Mouse (Mus musculus): ENCODE results near the gene S100a5. TPM values are rescaled to one million over a fixed set of nuclear protein-coding genes. Genes with fewer than 3 reads are reported as not detected.

The S100a5 gene
- polyA plus RNA-seq (2015; fragmentation: Nextera tagmentation; extraction: Ambion mirVana) = not detected in 2 replicates

DNA sequence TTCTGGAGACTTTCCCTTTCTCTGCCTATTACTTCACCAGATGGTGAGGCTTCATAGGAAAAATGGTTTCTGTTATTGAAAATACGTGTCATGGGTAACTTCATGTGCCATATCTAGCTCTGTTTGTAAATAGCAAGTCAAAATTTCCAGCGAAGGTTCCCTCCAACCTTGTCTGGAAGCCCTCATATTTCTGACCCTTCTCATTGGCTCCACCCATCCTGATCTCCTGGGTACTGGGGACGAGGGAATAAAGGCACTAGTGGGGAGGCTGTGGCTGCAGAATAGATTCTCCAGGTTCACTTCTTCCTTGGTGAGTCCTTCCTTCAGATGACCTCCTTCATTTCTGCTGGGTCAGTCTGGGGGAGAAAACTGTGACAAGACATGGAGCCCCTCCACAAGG, at the start of gene S100a5:
S100a5 (plus strand) TSS at position 301 of the 400 bp plus-strand sequence.

DNA sequence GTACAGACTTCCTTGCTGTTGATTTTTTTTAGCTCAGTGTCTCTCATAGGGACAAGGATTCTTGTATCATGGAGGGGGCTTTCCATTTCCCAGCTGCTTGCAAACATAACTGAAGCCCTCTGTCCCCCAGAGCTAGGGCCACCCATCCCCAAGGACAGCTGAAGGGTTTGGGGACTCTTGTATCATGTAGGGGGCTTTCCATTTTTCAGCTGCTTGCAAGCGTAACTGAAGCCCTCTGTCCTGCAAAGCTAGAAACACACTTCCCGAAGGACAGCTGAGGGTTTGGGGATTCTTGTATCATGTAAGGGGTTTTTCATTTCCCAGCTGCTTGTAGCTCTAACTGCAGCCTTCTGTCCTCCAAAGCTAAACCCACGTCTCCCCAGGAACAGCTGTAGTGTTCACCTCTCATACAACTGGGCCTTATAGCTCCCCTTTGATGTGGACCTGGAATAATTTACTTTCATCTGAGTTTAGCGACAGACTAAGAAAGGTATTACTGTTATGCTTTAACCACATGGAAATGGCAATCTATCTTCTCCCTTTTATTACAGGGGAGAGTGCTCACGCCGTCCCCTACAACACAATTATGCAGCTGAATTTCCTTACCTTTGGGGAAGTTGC, 48.2 kb upstream of the S100a5 start, which contains the start of gene S100a3:
S100a3 (plus strand) TSS at position 571 of the 621 bp plus-strand sequence.

DNA sequence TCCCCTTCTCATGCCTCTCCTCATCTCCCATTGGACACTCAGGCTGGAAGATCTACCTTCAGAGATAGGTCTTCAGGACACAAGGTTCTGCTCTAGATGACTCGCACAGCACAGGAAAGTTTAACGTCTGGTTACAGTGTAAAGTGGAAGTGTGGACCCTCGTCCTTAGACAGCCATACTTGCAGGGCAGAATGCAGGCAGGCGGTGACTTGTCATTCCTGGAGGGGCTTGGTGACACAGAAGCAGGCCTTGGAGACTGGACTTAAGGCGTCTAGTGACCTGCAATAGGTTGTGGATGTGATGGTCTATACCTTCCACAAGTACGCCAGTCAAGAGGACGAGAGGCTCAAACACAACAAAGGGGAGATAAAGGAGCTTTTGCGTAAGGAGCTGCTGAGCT, 18.4 kb upstream of the S100a5 start, which contains the start of gene S100a2:
S100a2 (plus strand) TSS at position 301 of the 400 bp plus-strand sequence.

DNA sequence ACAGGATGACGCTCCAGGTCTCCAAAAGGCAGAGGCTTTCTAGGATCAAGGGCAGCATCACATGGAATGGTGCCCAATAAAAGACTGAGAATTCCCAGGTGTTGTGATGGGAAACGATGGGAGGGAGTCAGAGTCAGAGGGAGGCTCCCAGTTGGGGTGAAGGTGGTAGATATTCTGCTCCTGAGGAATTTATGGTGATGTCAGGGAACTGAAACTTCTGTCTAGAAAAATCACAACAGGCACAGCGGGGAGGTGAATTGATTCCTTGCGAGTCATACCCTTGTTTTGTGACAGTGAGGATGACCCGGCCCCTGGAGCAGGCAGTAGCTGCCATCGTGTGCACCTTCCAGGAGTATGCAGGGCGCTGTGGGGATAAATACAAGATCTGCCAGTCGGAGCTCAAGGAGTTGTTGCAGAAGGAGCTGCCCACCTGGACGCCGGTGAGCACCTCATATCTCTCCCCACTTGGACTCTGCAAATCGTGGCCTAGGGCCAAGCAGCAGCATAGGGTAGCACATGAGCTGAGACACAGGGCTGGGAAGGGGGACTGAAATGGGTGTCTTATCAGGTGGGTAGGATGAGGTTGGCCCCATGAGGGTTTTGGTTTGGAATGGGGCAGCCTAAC, 6.7 kb upstream of the S100a5 start, which contains the start of gene Gm42674:
Gm42674 (plus strand) TSS at position 419 of the 625 bp plus-strand sequence.

DNA sequence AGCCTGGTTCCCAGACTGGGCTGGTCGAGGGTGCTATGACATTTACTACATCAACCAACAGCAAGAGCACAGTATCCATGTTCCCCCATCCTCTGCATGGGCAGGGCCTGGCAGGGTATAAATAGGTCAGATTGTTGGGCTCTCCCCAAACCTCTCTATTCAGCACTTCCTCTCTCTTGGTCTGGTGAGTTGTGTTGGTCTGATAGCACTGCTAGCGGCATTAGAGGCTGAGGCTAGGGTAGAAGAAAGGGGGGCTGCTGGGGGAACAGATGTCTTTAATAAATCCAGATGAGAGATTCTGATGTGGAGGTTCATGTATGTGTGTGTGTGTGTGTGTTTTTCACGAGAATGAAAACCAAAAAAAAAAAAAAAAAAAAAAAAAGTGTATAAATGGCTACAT, 4.7 kb upstream of the S100a5 start, which contains the start of gene S100a4:
S100a4 (plus strand) TSS at position 149 of the 400 bp plus-strand sequence.

DNA sequence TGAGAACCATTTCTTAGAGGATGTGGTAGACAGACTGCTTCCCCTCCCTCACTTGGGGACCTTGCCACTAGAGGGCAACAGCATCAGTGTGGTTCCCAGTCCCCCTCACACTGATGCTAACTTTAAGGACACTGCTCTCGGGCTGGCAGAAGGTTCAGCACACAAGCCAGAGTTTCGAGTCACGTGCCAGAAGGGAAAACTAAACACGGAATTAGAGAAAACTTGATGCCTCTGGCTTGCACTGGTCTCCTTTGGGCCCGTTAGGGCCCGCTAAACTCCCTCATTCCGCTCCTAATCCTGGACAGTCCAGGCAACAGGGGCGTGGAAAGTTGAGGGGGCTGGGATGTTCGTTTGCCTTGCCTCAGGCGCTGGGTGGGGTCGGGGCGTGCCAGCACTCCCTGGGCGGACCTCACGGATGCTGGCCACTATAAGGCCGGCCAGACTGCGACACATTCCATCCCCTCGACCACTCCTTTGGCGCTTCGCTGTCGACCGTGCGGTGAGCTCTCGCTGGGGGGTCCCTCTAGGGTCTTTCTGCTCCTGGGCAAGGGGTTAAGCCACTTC, 4.5 kb downstream of the S100a5 start, which contains the start of gene S100a6:
S100a6 (plus strand) TSS at position 155 of the 564 bp plus-strand sequence.

DNA sequence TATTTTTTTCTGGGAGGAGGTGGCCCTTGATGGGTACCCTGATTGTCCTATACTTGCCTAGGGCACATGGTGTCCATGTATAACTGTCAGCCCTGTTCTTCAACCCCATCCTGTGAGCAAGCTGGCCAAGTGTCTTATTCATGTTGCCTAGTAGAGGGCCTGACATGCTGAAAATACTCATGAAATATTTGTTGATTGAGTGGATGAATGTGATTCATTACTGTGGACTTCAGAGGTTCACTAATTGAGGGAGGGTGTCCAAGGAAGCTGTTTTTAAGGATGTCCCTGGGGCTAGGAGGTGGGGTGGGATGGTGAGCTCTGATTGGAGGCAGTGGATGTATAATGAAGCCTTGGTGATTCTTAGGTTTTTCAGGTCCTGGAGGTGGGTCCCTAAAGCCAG, 45.4 kb downstream of the S100a5 start, which contains the start of gene S100a7a:
S100a7a (plus strand) TSS at position 301 of the 400 bp plus-strand sequence.

Other genes with a start within 250 kb of the S100a5 start
- 4.1 and 4.3 TPM in 2 replicates for gene Slc27a3, start 218.6 kb upstream of the S100a5 start, polyA plus RNA-seq (2015; fragmentation: Nextera tagmentation; extraction: Ambion mirVana)
- 9.1 and 9.8 TPM in 2 replicates for gene Ints3, start 174.9 kb upstream of the S100a5 start, polyA plus RNA-seq (2015; fragmentation: Nextera tagmentation; extraction: Ambion mirVana)
- 7.9 and 10.6 TPM in 2 replicates for gene Npr1, start 142.7 kb upstream of the S100a5 start, polyA plus RNA-seq (2015; fragmentation: Nextera tagmentation; extraction: Ambion mirVana)
- 73.8 and 76.5 TPM in 2 replicates for gene Ilf2, start 132.4 kb upstream of the S100a5 start, polyA plus RNA-seq (2015; fragmentation: Nextera tagmentation; extraction: Ambion mirVana)
- 36.4 and 43.7 TPM in 2 replicates for gene Snapin, start 117.5 kb upstream of the S100a5 start, polyA plus RNA-seq (2015; fragmentation: Nextera tagmentation; extraction: Ambion mirVana)
- gene Chtop, start 99.0 kb upstream of the S100a5 start, polyA plus RNA-seq (2015; fragmentation: Nextera tagmentation; extraction: Ambion mirVana) = 70.1 and 74.6 TPM in 2 replicates
- 40.2 and 50.6 TPM in 2 replicates for gene S100a1, start 94.1 kb upstream of the S100a5 start, polyA plus RNA-seq (2015; fragmentation: Nextera tagmentation; extraction: Ambion mirVana)
- 61.6 and 70.3 TPM in 2 replicates for gene S100a13, start 94.1 kb upstream of the S100a5 start, polyA plus RNA-seq (2015; fragmentation: Nextera tagmentation; extraction: Ambion mirVana)
- gene S100a14, start 81.7 kb upstream of the S100a5 start, polyA plus RNA-seq (2015; fragmentation: Nextera tagmentation; extraction: Ambion mirVana) = 0.15 TPM in 1 of 2 replicates, not detected in the other
- 95.5 and 120 TPM in 2 replicates for gene S100a16, start 71.3 kb upstream of the S100a5 start, polyA plus RNA-seq (2015; fragmentation: Nextera tagmentation; extraction: Ambion mirVana)
- gene S100a3, start 47.9 kb upstream of the S100a5 start, polyA plus RNA-seq (2015; fragmentation: Nextera tagmentation; extraction: Ambion mirVana) = 0.04 and 0.29 TPM in 2 replicates
- 0.51 and 0.53 TPM in 2 replicates for gene S100a2, start 18.3 kb upstream of the S100a5 start, polyA plus RNA-seq (2015; fragmentation: Nextera tagmentation; extraction: Ambion mirVana)
- gene Gm42674, start 6.6 kb upstream of the S100a5 start, polyA plus RNA-seq (2015; fragmentation: Nextera tagmentation; extraction: Ambion mirVana) = not detected in 2 replicates
- gene S100a4, start 4.8 kb upstream of the S100a5 start, polyA plus RNA-seq (2015; fragmentation: Nextera tagmentation; extraction: Ambion mirVana) = 31.4 and 44.9 TPM in 2 replicates
- gene S100a6, start 4.4 kb downstream of the S100a5 start, polyA plus RNA-seq (2015; fragmentation: Nextera tagmentation; extraction: Ambion mirVana) = 523 and 632 TPM in 2 replicates
- 0.12 and 0.19 TPM in 2 replicates for gene S100a7a, start 45.5 kb downstream of the S100a5 start, polyA plus RNA-seq (2015; fragmentation: Nextera tagmentation; extraction: Ambion mirVana)
- gene S100a8, start 60.5 kb downstream of the S100a5 start, polyA plus RNA-seq (2015; fragmentation: Nextera tagmentation; extraction: Ambion mirVana) = 6,399 and 9,279 TPM in 2 replicates
- gene S100a9, start 87.2 kb downstream of the S100a5 start, polyA plus RNA-seq (2015; fragmentation: Nextera tagmentation; extraction: Ambion mirVana) = 4,383 and 6,343 TPM in 2 replicates
- 0.13 and 0.26 TPM in 2 replicates for gene Pglyrp4, start 118.4 kb downstream of the S100a5 start, polyA plus RNA-seq (2015; fragmentation: Nextera tagmentation; extraction: Ambion mirVana)
- gene Gm5849, start 169.4 kb downstream of the S100a5 start, polyA plus RNA-seq (2015; fragmentation: Nextera tagmentation; extraction: Ambion mirVana) = not detected in 2 replicates